ENCODE assay signal across 15 mouse cellular contexts in genomic region chr19:14518438-14519044, GRCm38 (mm10).
DNase-seq lines count a peak whose midpoint lies in the region; ATAC-seq lines count a peak whose summit lies in the region.
"Had no signal": no experiment of that assay in that cellular context is flagged by ENCODE, and none has a peak within 500 bp of the region (broad histone marks: within the 10 kb centered on the region; RNA-seq: fewer than 3 reads in every experiment).

No protein-coding gene starts in this region.

- H3K9me3 ChIP-seq in midbrain, embryonic 11.5 days (ENCODE audit: control insufficient read depth, low read length), result no peaks in the 10 kb centered on the region
- H3K9me3 ChIP-seq in midbrain, embryonic 10.5 days (replicated peaks), result no peaks in the 10 kb centered on the region
- H3K9me3 ChIP-seq in forebrain, embryonic 12.5 days, result no peaks in the 10 kb centered on the region
- H3K9me3 ChIP-seq: embryonic facial prominence, embryonic 13.5 days had no signal

- no peak overlapping the region for H3K4me2 ChIP-seq in midbrain, embryonic 11.5 days
- peak overlapping the region; percentile 23; the same call in 1 of the 2 replicates for H3K4me2 ChIP-seq in forebrain, embryonic 12.5 days
- H3K4me2 ChIP-seq: embryonic facial prominence, embryonic 13.5 days; liver, embryonic 11.5 days had no signal

- no peaks in the 10 kb centered on the region for H3K27me3 ChIP-seq in midbrain, embryonic 11.5 days (ENCODE audit: control insufficient read depth, insufficient read depth, low read length)
- peaks cover 41% of the 10 kb centered on the region; the same call in 1 of the 2 replicates for H3K27me3 ChIP-seq in midbrain, embryonic 10.5 days (ENCODE audit: low read depth, poor library complexity, severe bottlenecking)
- peaks cover 9% of the 10 kb centered on the region for H3K27me3 ChIP-seq in forebrain, embryonic 12.5 days
- H3K27me3 ChIP-seq: CH12.LX; embryonic facial prominence, embryonic 13.5 days had no signal

- H3K36me3 ChIP-seq in midbrain, embryonic 11.5 days (ENCODE audit: control insufficient read depth, insufficient read depth, low read length), result no peaks in the 10 kb centered on the region
- peaks cover 38% of the 10 kb centered on the region for H3K36me3 ChIP-seq in midbrain, embryonic 10.5 days
- H3K36me3 ChIP-seq in forebrain, embryonic 12.5 days (replicated peaks), result peaks cover 7% of the 10 kb centered on the region; the same call in 1 of the 2 replicates

- no peak for DNase-seq in midbrain, embryonic 11.5 days (ENCODE audit: low spot score, missing footprints)
- no peak for DNase-seq in midbrain, embryonic 10.5 days (ENCODE audit: low spot score)
- peak; percentile 25 for DNase-seq in lung, postnatal 14 days
- peak; percentile 77 for DNase-seq in retina, embryonic 14.5 days (ENCODE audit: low spot score)
- DNase-seq in adrenal gland, postnatal 36 days, result no peak
- no peak for DNase-seq in cerebellum, adult 18-20 months
- DNase-seq in adrenal gland, adult 18-20 months (ENCODE audit: low spot score in 2 of 2), result no peak
- DNase-seq: adrenal gland, postnatal 10 days; heart, postnatal 10 days; kidney, adult 18-20 months; spleen, adult 18-20 months had no signal

- H3K4me1 ChIP-seq in midbrain, embryonic 11.5 days (ENCODE audit: control insufficient read depth, insufficient read depth, low read length), result peaks cover 6% of the 10 kb centered on the region
- H3K4me1 ChIP-seq in midbrain, embryonic 10.5 days, result peaks cover 13% of the 10 kb centered on the region
- peaks cover 14% of the 10 kb centered on the region for H3K4me1 ChIP-seq in forebrain, embryonic 12.5 days
- H3K4me1 ChIP-seq: embryonic facial prominence, embryonic 13.5 days had no signal

- H3K4me3 ChIP-seq in midbrain, embryonic 11.5 days (ENCODE audit: low read depth, low read length), result no peak overlapping the region
- H3K4me3 ChIP-seq in midbrain, embryonic 10.5 days, result no peak overlapping the region
- no peak overlapping the region for H3K4me3 ChIP-seq in forebrain, embryonic 12.5 days (replicated peaks)
- H3K4me3 ChIP-seq: embryonic facial prominence, embryonic 13.5 days had no signal

- H3K27ac ChIP-seq in midbrain, embryonic 11.5 days (ENCODE audit: low read depth, low read length), result no peak overlapping the region
- no peak overlapping the region for H3K27ac ChIP-seq in midbrain, embryonic 10.5 days (replicated peaks)
- H3K27ac ChIP-seq in forebrain, embryonic 12.5 days, result no peak overlapping the region
- H3K27ac ChIP-seq: embryonic facial prominence, embryonic 13.5 days had no signal

- ATAC-seq in midbrain, embryonic 11.5 days (ENCODE audit: low FRiP score), result 0 out of 2 replicates have a peak, but pooled peaks have one; percentile 30
- ATAC-seq in forebrain, embryonic 12.5 days (ENCODE audit: low FRiP score), result peak; percentile 90

- WGBS in midbrain, embryonic 11.5 days, result 48% methylated on average over 9 of the region's 9 CpGs
- WGBS in midbrain, embryonic 10.5 days, result 53% methylated on average over 9 of the region's 9 CpGs
- WGBS in forebrain, embryonic 12.5 days, result 15% methylated on average over 9 of the region's 9 CpGs

- H3K9ac ChIP-seq in midbrain, embryonic 11.5 days (ENCODE audit: low read length), result no peak overlapping the region
- no peak overlapping the region for H3K9ac ChIP-seq in forebrain, embryonic 12.5 days
- H3K9ac ChIP-seq: embryonic facial prominence, embryonic 13.5 days had no signal

Comparison
In these comparisons a context has a peak if more than half of its experiments do, and no peak if none do; other contexts are left out.
1. DNase-seq: peak in lung, postnatal 14 days (single experiment) and retina, embryonic 14.5 days (single experiment); none in midbrain, embryonic 11.5 days (single experiment), midbrain, embryonic 10.5 days (single experiment), adrenal gland, postnatal 36 days (0 of 2), cerebellum, adult 18-20 months (0 of 2) and adrenal gland, adult 18-20 months (0 of 2).